Mouse (Mus musculus): Measurements from ENCODE around the gene Smagp. TPM values are rescaled to one million over a fixed set of nuclear protein-coding genes. Genes with fewer than 3 reads are reported as not detected.
"Not testable (repeated sequence)": the region's sequence is repeated elsewhere in the genome, so short reads cannot be mapped to it uniquely, and the experiment has no call there.

The Smagp gene
- polyA plus RNA-seq, 1 experiment = 29.4 TPM

DNA sequence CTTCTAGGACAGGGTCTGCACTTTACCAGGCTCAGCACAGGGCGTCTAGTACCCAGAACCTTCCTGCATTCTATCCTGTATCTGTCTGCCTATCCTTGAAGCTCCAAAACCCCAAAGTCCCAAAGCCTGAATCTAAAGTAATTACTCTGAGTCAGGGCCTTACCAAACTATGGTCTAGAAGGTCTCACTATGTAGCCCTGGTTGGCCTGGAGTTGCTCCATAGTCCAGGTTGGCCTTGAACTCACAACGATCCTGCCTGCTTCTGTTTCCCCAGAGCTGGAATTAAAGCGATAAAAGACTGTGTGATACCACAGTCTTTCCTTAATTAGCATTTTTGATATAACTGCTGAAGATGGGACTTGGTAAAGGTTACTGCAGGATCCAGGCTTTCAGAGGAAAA, 12.3 kb downstream of the Smagp start:
- H3K27ac ChIP-seq (replicated peaks; ENCODE audit: low read depth, low read length) = no peak overlapping the region
- H3K4me3 ChIP-seq (ENCODE audit: insufficient read depth, low read depth, low read length) = no peak overlapping the region
- H3K4me1 ChIP-seq (ENCODE audit: control insufficient read depth, insufficient read depth, insufficient read length, low read length) = peaks cover 12% of the 10 kb centered on the region

DNA sequence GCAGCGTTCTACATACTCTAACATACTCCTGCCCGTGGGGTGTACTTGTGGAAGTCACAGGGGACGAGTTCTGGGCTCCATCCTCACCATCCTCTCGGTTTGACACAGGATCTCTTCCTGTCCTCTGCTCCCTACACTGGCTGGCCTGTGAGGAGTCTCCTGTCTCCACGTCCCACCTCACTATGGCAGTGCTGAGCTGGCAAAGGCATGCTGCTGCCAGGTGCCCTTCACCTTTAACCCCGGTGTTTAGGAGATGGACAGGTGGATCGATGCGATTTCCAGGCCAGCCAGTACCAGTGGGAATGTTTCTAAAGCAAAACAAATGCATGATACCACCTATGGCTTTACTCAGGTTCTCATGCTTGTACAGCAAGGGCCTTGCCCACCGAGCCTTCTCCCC, 13.0 kb downstream of the Smagp start:
- H3K4me3 ChIP-seq (ENCODE audit: insufficient read depth, low read depth, low read length) = no peak overlapping the region
- peaks cover 12% of the 10 kb centered on the region for H3K4me1 ChIP-seq (ENCODE audit: control insufficient read depth, insufficient read depth, insufficient read length, low read length)
- no peak overlapping the region for H3K27ac ChIP-seq (replicated peaks; ENCODE audit: low read depth, low read length)

DNA sequence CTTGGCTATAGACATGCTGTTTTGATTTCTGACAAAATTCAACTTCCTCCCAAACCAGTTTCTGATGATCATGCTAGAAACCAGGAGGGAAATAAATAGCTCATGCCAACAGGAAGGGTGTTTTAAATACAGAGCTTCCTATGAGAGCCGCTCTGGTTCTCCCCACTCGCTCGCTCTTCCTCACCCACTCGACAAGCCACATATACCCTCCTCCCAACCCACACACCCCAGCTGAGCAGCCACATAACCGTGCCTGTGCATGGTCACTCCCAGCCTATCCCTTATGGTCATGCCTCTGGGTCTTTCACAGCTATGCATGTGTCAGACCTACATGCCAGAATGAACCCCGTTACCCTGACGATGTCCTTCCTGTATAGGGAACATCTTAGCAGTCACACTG, 14.6 kb downstream of the Smagp start:
- Histone ChIP-seq H3K27ac (replicated peaks; ENCODE audit: low read depth, low read length) (peak overlapping the region; percentile 56), H3K4me3 (ENCODE audit: insufficient read depth, low read depth, low read length) (no peak overlapping the region), H3K4me1 (ENCODE audit: control insufficient read depth, insufficient read depth, insufficient read length, low read length) (peaks cover 3% of the 10 kb centered on the region; the same call in 1 of the 2 replicates)

DNA sequence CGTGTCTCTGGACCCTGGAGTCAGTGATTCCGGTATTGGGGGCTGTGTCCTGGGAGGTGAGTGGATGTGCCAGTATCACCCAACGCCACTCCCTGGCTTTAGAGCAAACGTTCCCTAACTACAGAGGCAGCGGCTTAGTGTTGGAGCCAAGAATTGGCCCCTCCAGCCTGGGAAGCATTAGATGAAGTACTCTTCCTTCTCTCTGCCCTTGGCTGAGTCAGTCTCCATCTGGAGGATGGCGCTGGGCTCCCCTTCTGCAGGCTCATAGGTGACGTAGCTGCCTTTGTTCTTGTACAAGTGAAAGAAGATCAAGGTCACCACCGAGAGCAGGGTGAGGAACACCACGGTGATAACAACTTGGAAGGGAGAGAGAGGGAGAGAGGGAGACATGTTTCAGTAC, 15.1 kb downstream of the Smagp start:
- peak overlapping the region; percentile 56 for H3K27ac ChIP-seq (replicated peaks; ENCODE audit: low read depth, low read length)
- H3K4me3 ChIP-seq (ENCODE audit: insufficient read depth, low read depth, low read length) = not testable (repeated sequence)

DNA sequence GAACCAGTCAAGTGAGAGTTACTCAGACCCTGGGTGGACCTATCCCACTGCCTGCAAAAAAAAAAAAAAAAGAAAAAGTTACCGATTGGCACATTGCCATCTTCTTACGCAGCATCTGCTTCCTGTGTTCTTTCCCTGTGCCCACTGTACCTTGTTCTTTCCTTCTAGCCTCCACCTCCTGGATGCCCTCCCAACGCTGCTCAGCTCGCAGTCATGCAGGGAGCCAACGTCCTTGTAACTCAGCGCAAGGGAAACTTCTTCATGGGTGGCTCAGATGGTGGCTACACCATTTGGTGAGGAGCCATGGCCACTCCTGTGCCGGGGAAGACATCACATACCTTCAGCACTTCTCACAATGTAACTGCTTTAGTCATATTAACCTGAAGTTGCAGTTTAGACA, 17.5 kb downstream of the Smagp start:
- H3K4me3 ChIP-seq (ENCODE audit: insufficient read depth, low read depth, low read length) = no peak overlapping the region
- no peak overlapping the region for H3K27ac ChIP-seq (replicated peaks; ENCODE audit: low read depth, low read length)
- H3K4me1 ChIP-seq (ENCODE audit: control insufficient read depth, insufficient read depth, insufficient read length, low read length) = peaks cover 8% of the 10 kb centered on the region

More for the DNA sequence above, 15.1 kb downstream of the Smagp start:
- H3K4me1 ChIP-seq (ENCODE audit: control insufficient read depth, insufficient read depth, insufficient read length, low read length) = not testable (repeated sequence)

DNA sequence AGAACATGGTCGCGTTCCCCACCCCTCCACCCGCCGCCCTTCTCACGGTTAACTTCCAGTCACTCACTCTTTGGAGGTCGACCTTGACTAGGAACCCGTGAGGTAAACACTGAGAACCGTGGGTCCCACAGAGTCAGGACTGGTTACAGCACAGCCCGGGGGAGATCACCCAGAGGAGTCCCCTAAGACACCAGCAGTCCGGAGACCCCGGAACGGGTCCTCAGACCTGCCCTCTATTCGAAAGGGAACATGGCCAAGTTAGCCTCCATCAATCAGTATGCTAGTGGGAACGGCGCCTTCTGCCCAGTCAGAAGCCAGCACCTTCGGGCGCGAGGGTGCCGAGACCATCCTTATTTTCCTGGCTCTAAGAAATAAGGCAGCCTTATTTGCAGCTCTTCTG, 20.5 kb downstream of the Smagp start:
- peak overlapping the region; percentile 95 for H3K4me3 ChIP-seq (ENCODE audit: insufficient read depth, low read depth, low read length)
- peak overlapping the region; percentile 76 for H3K27ac ChIP-seq (replicated peaks; ENCODE audit: low read depth, low read length)
- H3K4me1 ChIP-seq (ENCODE audit: control insufficient read depth, insufficient read depth, insufficient read length, low read length) = peaks cover 6% of the 10 kb centered on the region

DNA sequence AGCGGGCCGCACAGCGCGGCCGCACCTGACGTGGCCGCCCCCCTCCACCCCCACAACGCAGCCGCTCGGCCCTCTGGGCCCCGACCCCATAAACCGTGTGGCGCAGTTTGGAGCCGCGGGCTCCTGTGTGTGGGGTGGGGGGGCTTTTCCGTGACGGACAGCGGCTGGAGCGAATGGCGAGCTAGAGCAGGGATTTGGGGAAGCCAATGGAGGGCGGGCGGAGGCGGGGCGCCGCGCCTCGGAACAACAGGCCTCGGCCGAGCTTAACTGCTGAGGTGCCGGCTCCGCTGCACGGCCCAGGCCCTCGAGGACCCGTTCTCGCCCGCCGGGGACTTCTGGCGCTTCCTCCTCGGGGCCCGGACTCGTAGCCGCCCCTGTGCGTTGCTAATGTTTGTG, 20.9 kb downstream of the Smagp start:
- H3K27ac ChIP-seq (replicated peaks; ENCODE audit: low read depth, low read length) = peak overlapping the region; percentile 76
- peaks cover 6% of the 10 kb centered on the region for H3K4me1 ChIP-seq (ENCODE audit: control insufficient read depth, insufficient read depth, insufficient read length, low read length)
- peak overlapping the region; percentile 95 for H3K4me3 ChIP-seq (ENCODE audit: insufficient read depth, low read depth, low read length)

DNA sequence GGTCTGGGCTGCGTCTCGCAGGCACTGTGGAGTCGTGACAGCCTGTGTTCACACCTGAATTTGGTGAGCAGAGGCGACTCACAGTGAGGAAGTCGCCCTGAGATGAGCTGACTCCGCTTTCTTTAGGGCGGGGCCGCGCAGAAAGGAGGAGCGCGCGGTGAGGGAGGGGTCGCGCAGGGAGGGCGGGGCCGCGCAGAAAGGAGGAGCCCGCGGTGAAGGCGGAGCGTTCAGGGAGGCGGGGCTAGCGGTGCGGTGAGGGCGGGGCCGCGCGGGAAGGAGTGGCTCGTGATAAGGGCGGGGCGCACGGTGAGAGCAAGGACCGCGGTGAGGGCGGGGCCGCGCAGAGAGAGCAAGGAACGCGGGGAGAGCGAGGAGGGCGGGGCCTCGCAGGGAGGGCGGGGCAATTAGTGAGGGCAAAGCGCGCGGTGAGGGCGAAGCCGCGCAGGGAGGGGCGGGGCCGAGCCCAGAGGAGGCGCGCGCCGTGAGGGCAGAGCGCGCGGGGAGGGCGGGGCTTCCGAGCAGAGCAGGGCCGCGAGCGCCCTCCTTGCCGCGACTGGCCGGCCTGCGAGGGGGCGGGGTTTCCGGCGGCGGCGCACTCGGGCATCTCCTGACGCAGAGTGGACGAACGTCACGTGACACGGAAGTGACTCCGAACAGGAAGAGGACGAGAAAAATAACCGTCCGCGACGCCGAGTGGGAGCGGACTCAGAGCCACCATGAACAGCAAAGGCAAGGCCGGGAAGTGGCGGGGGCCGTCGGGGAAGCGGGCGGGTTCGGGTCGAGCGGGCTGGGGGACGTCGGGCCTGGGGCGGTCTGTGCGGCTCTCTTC, 21.5 kb downstream of the Smagp start, which contains the start of gene Dazap2:
TSS of gene Dazap2 (plus strand) at position 354 of the 829 bp plus-strand sequence.
- Histone ChIP-seq H3K4me1 (ENCODE audit: control insufficient read depth, insufficient read depth, insufficient read length, low read length) (peaks cover 6% of the 10 kb centered on the region), H3K4me3 (ENCODE audit: insufficient read depth, low read depth, low read length) (peak within 1 kb of the TSS; percentile 95), H3K27ac (replicated peaks; ENCODE audit: low read depth, low read length) (peak within 1 kb of the TSS; percentile 77)

DNA sequence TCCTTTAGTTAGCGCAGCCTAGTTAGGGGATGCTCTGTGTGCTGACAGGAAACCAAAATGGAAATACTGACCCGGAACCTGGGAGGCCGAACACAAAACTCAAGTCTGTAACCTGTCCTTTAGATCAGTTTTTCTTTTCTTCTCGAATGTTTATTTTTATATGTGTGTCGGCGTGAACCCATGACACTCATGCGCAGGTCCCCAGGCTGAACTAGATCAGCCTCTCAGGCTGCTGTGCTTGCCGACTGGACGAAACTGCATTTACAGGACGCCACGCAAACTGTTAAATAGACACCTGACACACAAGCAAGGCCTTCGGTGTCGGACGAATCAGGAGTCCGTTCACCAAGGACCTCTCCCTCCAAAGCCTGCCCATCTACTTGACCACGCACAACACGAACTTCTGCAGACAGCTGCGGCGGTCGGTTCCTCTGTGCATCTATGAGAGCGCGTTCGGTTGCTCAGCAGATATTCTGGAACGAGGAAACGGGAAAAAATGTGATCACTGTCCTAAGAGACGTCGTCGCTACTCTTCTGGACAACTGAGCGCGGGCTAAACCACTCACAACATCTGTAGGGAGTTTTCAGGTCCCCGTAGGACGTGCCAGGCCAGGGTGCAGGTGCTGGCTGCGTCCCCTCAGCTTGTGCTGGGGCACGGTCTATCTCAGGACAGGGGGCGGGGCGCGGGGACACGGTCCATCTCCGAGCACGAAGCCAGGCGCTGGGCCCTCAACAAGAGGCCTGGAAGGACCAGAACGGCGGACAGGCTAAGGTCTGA, 22.3 kb downstream of the Smagp start:
- Histone ChIP-seq H3K27ac (replicated peaks; ENCODE audit: low read depth, low read length) (peak overlapping the region; percentile 77), H3K4me1 (ENCODE audit: control insufficient read depth, insufficient read depth, insufficient read length, low read length) (peaks cover 6% of the 10 kb centered on the region), H3K4me3 (ENCODE audit: insufficient read depth, low read depth, low read length) (peak overlapping the region; percentile 77)

DNA sequence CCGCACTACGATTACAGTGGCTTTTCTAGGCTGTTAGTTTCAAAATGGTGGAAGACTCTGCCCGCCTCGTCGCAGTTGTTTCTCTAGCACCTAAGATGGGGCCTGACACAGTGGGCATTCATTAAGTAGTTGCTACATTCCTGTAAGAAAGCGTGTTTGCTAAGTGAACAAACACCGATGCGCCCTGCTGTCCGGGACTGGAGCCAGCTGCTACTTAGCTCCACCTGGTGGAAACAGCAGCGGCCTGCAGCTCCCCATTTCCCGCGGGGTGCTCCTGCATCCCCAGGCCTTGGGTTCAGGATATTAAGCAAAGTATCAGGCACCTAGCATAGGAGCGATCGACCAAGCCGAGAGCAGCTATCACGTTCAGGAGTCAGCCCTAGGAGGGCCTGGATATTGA, 23.2 kb downstream of the Smagp start:
- peak overlapping the region; percentile 8; the same call in 1 of the 2 replicates for H3K4me3 ChIP-seq (ENCODE audit: insufficient read depth, low read depth, low read length)
- H3K27ac ChIP-seq (replicated peaks; ENCODE audit: low read depth, low read length) = no peak overlapping the region
- peaks cover 6% of the 10 kb centered on the region for H3K4me1 ChIP-seq (ENCODE audit: control insufficient read depth, insufficient read depth, insufficient read length, low read length)

DNA sequence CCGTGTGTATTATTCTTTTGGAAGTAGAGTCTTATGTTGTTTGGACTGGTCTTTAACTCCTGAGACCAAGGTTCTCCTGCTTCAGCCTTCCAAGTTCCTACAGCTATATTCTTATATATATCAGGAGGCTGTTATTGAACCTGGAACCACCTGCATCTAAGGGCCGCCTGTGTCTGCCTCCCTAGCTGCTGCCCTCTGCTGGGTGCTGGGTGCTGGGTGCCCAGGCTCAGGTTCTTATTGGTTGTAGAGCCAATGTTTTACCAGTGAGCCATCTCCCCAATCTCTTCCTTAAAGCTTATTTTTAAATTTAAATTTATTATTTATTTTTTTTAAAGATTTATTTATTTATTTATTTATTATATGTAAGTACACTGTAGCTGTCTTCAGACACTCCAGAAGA, 24.3 kb downstream of the Smagp start:
- Histone ChIP-seq H3K4me3 (ENCODE audit: insufficient read depth, low read depth, low read length) (no peak overlapping the region), H3K27ac (replicated peaks; ENCODE audit: low read depth, low read length) (no peak overlapping the region), H3K4me1 (ENCODE audit: control insufficient read depth, insufficient read depth, insufficient read length, low read length) (peaks cover 6% of the 10 kb centered on the region)

DNA sequence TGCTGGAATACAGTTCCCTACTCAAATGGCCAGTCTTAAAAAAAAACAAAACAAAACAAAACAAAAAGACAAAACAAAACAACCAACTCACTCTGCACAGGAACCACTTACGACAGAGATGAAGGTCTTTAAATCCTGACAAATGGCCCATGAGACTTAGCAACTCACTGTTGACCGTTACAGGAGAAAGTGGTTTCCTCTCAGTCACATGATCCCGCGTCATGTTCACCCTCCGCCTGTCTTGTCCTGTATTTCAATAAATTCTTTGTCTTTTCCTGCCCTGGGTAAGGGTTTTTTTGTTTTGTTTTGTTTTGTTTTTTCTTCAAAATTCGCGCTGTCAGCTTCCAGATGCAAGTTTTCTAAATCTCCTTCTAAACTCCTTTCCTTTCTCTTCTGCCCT, 24.8 kb downstream of the Smagp start:
- Histone ChIP-seq H3K27ac (replicated peaks; ENCODE audit: low read depth, low read length) (no peak overlapping the region), H3K4me1 (ENCODE audit: control insufficient read depth, insufficient read depth, insufficient read length, low read length) (peaks cover 6% of the 10 kb centered on the region), H3K4me3 (ENCODE audit: insufficient read depth, low read depth, low read length) (no peak overlapping the region)

DNA sequence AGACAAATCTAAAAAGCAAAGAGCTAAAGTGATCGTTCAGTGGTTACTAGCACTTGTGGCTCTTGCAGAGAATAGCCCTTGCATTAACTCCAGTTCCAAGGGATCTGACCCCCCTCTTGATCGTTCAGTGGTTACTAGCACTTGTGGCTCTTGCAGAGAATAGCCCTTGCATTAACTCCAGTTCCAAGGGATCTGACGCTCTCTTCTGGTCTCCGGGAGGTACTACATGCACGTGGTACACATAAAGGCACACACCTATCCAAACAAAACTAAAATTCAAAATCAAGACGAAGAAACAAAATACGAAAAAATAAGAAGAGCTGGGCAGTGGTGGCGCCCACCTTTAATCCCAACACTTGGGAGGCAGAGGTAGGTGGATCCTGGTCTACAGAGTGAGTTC, 30.1 kb downstream of the Smagp start:
- not testable (repeated sequence) for H3K4me3 ChIP-seq (ENCODE audit: insufficient read depth, low read depth, low read length); H3K4me1 ChIP-seq (ENCODE audit: control insufficient read depth, insufficient read depth, insufficient read length, low read length); H3K27ac ChIP-seq (replicated peaks; ENCODE audit: low read depth, low read length)

DNA sequence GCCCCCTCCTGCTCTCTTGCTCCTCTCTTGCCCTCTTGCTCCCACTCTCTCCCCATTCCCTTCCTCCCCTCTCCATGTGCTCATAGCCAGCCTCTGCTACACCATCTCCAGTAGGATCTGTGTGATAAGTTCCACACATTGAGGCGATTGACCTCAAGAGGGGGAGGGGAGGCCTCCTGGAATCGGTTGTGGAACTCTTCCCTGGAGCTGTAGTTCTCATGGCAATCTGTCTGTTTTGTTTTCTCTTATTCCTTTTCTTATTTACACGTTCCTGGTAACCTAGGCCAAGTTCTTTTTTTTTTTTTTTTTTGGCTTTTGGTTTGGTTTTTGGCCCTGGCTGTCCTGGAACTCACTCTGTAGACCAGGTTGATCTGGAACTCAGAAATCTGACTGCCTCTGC, 35.1 kb downstream of the Smagp start:
- no peak overlapping the region for H3K27ac ChIP-seq (replicated peaks; ENCODE audit: low read depth, low read length)
- no peak overlapping the region for H3K4me3 ChIP-seq (ENCODE audit: insufficient read depth, low read depth, low read length)
- no peaks in the 10 kb centered on the region for H3K4me1 ChIP-seq (ENCODE audit: control insufficient read depth, insufficient read depth, insufficient read length, low read length)

DNA sequence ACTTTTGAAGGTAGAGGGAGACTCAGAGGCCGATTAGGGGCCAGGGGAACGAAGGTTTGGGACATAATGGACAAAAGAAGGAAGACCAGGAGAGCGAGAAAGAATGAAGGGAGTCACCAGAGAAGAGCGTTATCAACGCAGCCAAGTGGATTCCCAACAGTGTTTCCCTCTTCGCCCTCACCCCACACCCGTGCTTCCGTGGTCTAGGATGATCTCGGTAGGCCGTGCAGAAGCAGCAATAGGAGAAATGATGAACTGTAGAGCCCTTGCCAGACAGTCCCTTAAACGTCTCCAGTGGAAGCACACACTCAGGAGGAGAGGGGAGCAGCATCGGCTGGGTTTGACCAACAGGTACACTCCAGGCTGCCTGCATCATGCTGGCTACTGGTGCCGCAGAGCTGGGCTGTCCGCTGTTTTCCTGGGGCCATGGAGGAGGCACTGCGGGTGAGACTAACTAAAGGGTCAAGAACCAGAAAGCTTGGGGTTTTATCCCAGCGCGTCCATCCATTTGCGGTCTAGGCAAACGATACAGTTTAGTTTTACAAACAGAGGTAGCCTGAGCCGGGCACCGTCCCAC, 36.0 kb downstream of the Smagp start:
- peak overlapping the region; percentile 88 for H3K4me3 ChIP-seq (ENCODE audit: insufficient read depth, low read depth, low read length)
- H3K4me1 ChIP-seq (ENCODE audit: control insufficient read depth, insufficient read depth, insufficient read length, low read length) = no peaks in the 10 kb centered on the region
- no peak overlapping the region for H3K27ac ChIP-seq (replicated peaks; ENCODE audit: low read depth, low read length)
